Mouse (Mus musculus): ENCODE measurements around the gene Mgea5.

DNA sequence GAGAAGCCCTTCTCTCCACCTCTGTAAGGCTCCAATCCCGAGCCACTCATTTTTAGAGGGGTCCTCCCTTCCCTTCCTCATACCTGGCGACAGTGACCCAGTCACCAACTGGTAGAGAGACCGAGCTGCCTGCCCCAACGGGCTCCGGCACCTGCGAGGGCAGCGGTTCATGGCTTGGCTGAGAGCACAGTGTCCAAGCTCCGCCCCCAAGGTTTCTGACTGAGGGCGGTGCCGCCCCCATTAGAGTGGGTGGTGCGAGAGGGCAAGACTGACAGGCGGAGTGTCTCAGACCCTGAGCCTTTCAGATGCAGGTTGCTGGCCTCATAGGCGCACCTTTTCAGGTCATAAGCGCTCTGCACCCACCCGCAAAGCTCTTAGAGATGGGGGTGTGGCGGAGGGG, 28.5 kb upstream of the Mgea5 start:
- TF ChIP-seq TAL1 (IDR thresholded peaks at IDR 0.05; ENCODE audit: low read length) = no peak
- TF ChIP-seq GATA1 (IDR thresholded peaks at IDR 0.05; ENCODE audit: low read length) = no peak
